Mouse (Mus musculus): ENCODE data around the gene Irx2.

Gene Irx2

GRCm38 (mm10) chr13:72628462-72628916 lies at the start of gene Irx2:
TSS of gene Irx2 (plus strand) at chr13:72628820.
- peak; percentile 89 for DNase-seq (ENCODE audit: inconsistent ontology term)

GRCm38 (mm10) chr13:72581276-72581675 lies 47.3 kb upstream of the Irx2 start:
- no peak for DNase-seq (ENCODE audit: inconsistent ontology term)

GRCm38 (mm10) chr13:72592526-72592925 lies 36.1 kb upstream of the Irx2 start:
- DNase-seq (ENCODE audit: inconsistent ontology term) = no peak

GRCm38 (mm10) chr13:72593310-72593709 lies 35.3 kb upstream of the Irx2 start:
- DNase-seq (ENCODE audit: inconsistent ontology term) = no peak

GRCm38 (mm10) chr13:72593710-72594111 lies 34.9 kb upstream of the Irx2 start:
- no peak for DNase-seq (ENCODE audit: inconsistent ontology term)

GRCm38 (mm10) chr13:72599254-72599653 lies 29.4 kb upstream of the Irx2 start:
- no peak for DNase-seq (ENCODE audit: inconsistent ontology term)

GRCm38 (mm10) chr13:72608706-72609105 lies 19.9 kb upstream of the Irx2 start:
- DNase-seq (ENCODE audit: inconsistent ontology term) = no peak

- no peak for DNase-seq (ENCODE audit: inconsistent ontology term)
Measured at GRCm38 (mm10) chr13:72610277-72610676, 18.3 kb upstream of the Irx2 start.

- DNase-seq (ENCODE audit: inconsistent ontology term) = peak; percentile 62
Measured at GRCm38 (mm10) chr13:72623926-72624846, 4.4 kb upstream of the Irx2 start.

- peak; percentile 29 for DNase-seq (ENCODE audit: inconsistent ontology term)
Measured at GRCm38 (mm10) chr13:72624847-72625170, 3.8 kb upstream of the Irx2 start.

GRCm38 (mm10) chr13:72625236-72625950 lies 3.2 kb upstream of the Irx2 start:
- peak; percentile 42 for DNase-seq (ENCODE audit: inconsistent ontology term)

GRCm38 (mm10) chr13:72627391-72628321 lies 964 bp upstream of the Irx2 start:
- peak; percentile 27 for DNase-seq (ENCODE audit: inconsistent ontology term)

- DNase-seq (ENCODE audit: inconsistent ontology term) = peak; percentile 30
Measured at GRCm38 (mm10) chr13:72628935-72629631, 463 bp downstream of the Irx2 start.

GRCm38 (mm10) chr13:72629806-72630205 lies 1.2 kb downstream of the Irx2 start:
- DNase-seq (ENCODE audit: inconsistent ontology term) = no peak

- no peak for DNase-seq (ENCODE audit: inconsistent ontology term)
Measured at GRCm38 (mm10) chr13:72630501-72631372, 2.1 kb downstream of the Irx2 start.

- no peak for DNase-seq (ENCODE audit: inconsistent ontology term)
Measured at GRCm38 (mm10) chr13:72631373-72632021, 2.9 kb downstream of the Irx2 start.

- no peak for DNase-seq (ENCODE audit: inconsistent ontology term)
Measured at GRCm38 (mm10) chr13:72632361-72632760, 3.7 kb downstream of the Irx2 start.

GRCm38 (mm10) chr13:72633097-72633496 lies 4.5 kb downstream of the Irx2 start:
- no peak for DNase-seq (ENCODE audit: inconsistent ontology term)

- no peak for DNase-seq (ENCODE audit: inconsistent ontology term)
Measured at GRCm38 (mm10) chr13:72634752-72635315, 6.2 kb downstream of the Irx2 start.

All from Muller cell, postnatal 12 days (primary cell).